Mouse (Mus musculus) bone marrow, adult 2 months (tissue): Measurements from ENCODE around the gene Sp1.

Experiments
- CTCF ChIP-seq: fragments of 200-500 bp; IDR thresholded peaks from 2 replicates; pipeline ENCODE4 v1.5.1; 2011; ENCODE audit warnings: low read length, control low read depth; ENCODE audit not compliant: control insufficient read depth, insufficient read depth
- POLR2A ChIP-seq: fragments of 200-500 bp; IDR thresholded peaks from 2 replicates; pipeline ENCODE4 v1.6.1; 2011; ENCODE audit warnings: low read depth, mild to moderate bottlenecking, control low read depth, low read length, borderline replicate concordance; ENCODE audit not compliant: control insufficient read depth

DNA sequence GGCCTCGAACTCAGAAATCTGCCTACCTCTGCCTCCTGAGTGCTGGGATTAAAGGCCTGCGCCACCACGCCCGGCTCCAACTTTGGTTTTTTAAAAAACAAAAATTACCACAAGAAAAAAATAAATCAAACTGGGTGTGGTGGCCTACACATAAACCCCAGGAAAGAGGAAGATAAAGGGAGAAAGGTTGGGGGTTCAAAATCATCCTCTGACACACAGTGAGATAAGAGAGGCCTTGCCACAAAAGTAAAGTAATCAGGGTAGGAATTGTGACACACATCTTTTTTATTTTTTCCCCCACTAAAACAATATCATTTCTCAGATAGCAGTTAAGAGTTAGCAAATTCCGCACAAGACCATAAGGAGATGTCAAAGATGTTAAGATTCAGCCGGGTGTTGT lies 22.3 kb upstream of the Sp1 start:
- no peak for TF ChIP-seq POLR2A
- TF ChIP-seq CTCF = no peak
